Comparison of ENCODE assay signal across 8 mouse cellular contexts in the genomic region with DNA sequence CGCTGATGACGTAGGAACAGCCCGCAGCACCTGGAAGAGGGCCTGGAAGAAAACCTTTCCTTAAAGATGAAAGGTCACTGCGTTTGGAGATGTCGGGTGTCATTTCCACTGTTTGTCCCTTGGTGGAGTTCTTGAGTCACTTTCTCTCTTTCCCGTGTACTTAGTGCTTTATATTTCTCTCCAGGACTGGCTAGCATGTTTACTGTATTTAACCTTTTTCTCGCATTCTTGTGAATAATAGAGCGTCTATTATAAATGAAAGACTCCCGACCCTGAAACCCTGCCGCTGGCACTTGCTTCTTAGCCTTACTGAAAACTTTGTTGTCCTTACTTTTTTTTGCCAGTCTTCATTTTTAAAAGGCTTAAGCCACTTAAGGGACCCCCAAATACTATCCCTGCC. TPM values are rescaled to one million over a fixed set of nuclear protein-coding genes. Genes with fewer than 3 reads are reported as not detected.
DNase-seq lines count a peak whose midpoint lies in the region; ATAC-seq and TF ChIP-seq lines count a peak whose summit lies in the region.

No protein-coding gene starts in this region.

- no peaks in the 10 kb centered on the region for H3K36me3 ChIP-seq in hindbrain, embryonic 16.5 days (ENCODE audit: control insufficient read depth, insufficient read depth, low read length)
- no peaks in the 10 kb centered on the region for H3K36me3 ChIP-seq in limb, embryonic 14.5 days (ENCODE audit: control insufficient read depth, insufficient read depth, low read length)
- H3K36me3 ChIP-seq in midbrain, embryonic 14.5 days (ENCODE audit: control insufficient read depth, insufficient read depth, low read length): no peaks in the 10 kb centered on the region

- ATAC-seq in hindbrain, embryonic 16.5 days: no peak
- no peak for ATAC-seq in limb, embryonic 14.5 days (ENCODE audit: low FRiP score, low read depth)
- no peak for ATAC-seq in midbrain, embryonic 14.5 days (ENCODE audit: low FRiP score, low TSS enrichment)

- H3K9ac ChIP-seq in hindbrain, embryonic 16.5 days (ENCODE audit: low read depth, low read length): peak overlapping the region; percentile 88; the same call in 1 of the 2 replicates
- no peak overlapping the region for H3K9ac ChIP-seq in limb, embryonic 14.5 days (ENCODE audit: low read depth, low read length, severe bottlenecking)
- H3K9ac ChIP-seq in midbrain, embryonic 14.5 days (replicated peaks; ENCODE audit: low read length): peak overlapping the region; percentile 79

- H3K4me1 ChIP-seq in embryonic fibroblast, embryonic 13.5 days (ENCODE audit: control insufficient read depth, insufficient read depth, low read length): no peaks in the 10 kb centered on the region
- no peaks in the 10 kb centered on the region for H3K4me1 ChIP-seq in hindbrain, embryonic 16.5 days (ENCODE audit: control insufficient read depth, insufficient read depth, low read depth, low read length)
- H3K4me1 ChIP-seq in limb, embryonic 14.5 days (ENCODE audit: control insufficient read depth, insufficient read depth, low read length): no peaks in the 10 kb centered on the region
- no peaks in the 10 kb centered on the region for H3K4me1 ChIP-seq in midbrain, embryonic 14.5 days (ENCODE audit: control insufficient read depth, insufficient read depth, low read length)

- peak overlapping the region; percentile 77 for H3K4me2 ChIP-seq in hindbrain, embryonic 16.5 days (ENCODE audit: low read length)
- peak overlapping the region; percentile 94 for H3K4me2 ChIP-seq in limb, embryonic 14.5 days (replicated peaks; ENCODE audit: low read depth, low read length, severe bottlenecking)
- H3K4me2 ChIP-seq in midbrain, embryonic 14.5 days (ENCODE audit: low read length): peak overlapping the region; percentile 84

- H3K4me3 ChIP-seq in embryonic fibroblast, embryonic 13.5 days (ENCODE audit: insufficient read depth, low read length): peak overlapping the region; percentile 34
- peak overlapping the region; percentile 85 for H3K4me3 ChIP-seq in hindbrain, embryonic 16.5 days (ENCODE audit: low read length)
- H3K4me3 ChIP-seq in limb, embryonic 14.5 days (replicated peaks; ENCODE audit: low read length): peak overlapping the region; percentile 68
- H3K4me3 ChIP-seq in midbrain, embryonic 14.5 days (replicated peaks; ENCODE audit: low read depth, low read length): peak overlapping the region; percentile 57

- DNase-seq in layer of hippocampus, adult 11-12 months (ENCODE audit: low spot score): peak; percentile 39
- no peak for DNase-seq in layer of hippocampus, postnatal 25 days (ENCODE audit: extremely low spot score in 1 of 2, low spot score in 1 of 2)
- peak; percentile 26 for DNase-seq in ZHBTc4 (ENCODE audit: low read depth, low spot score)
- peak; percentile 75 for DNase-seq in limb, embryonic 14.5 days (ENCODE audit: low spot score)
- DNase-seq in midbrain, embryonic 14.5 days: peak; percentile 80
- no peak for DNase-seq in spleen, adult 12 weeks (ENCODE audit: low spot score)

- no peak for TF ChIP-seq POLR2A in embryonic fibroblast, embryonic 13.5 days (IDR thresholded peaks at IDR 0.05; ENCODE audit: low read depth, low read length)
- TF ChIP-seq POLR2A in limb, embryonic 14.5 days (IDR thresholded peaks at IDR 0.05; ENCODE audit: borderline replicate concordance, extremely low read depth, insufficient read depth, insufficient read length): no peak

- H3K9me3 ChIP-seq in hindbrain, embryonic 16.5 days (ENCODE audit: control insufficient read depth, low read length): no peaks in the 10 kb centered on the region
- H3K9me3 ChIP-seq in limb, embryonic 14.5 days (ENCODE audit: control insufficient read depth, low read length): no peaks in the 10 kb centered on the region
- H3K9me3 ChIP-seq in midbrain, embryonic 14.5 days (ENCODE audit: control insufficient read depth, low read length): no peaks in the 10 kb centered on the region

- H3K27me3 ChIP-seq in hindbrain, embryonic 16.5 days (replicated peaks; ENCODE audit: control insufficient read depth, insufficient read depth, low read length): no peaks in the 10 kb centered on the region
- no peaks in the 10 kb centered on the region for H3K27me3 ChIP-seq in limb, embryonic 14.5 days (ENCODE audit: control insufficient read depth, insufficient read depth, low read length)
- H3K27me3 ChIP-seq in midbrain, embryonic 14.5 days (ENCODE audit: control insufficient read depth, insufficient read depth, low read length): no peaks in the 10 kb centered on the region

- H3K27ac ChIP-seq in embryonic fibroblast, embryonic 13.5 days (ENCODE audit: insufficient read depth, low read length): peak overlapping the region; percentile 27
- peak overlapping the region; percentile 91 for H3K27ac ChIP-seq in hindbrain, embryonic 16.5 days (ENCODE audit: low read depth, low read length)
- no peak overlapping the region for H3K27ac ChIP-seq in limb, embryonic 14.5 days (replicated peaks; ENCODE audit: low read depth, low read length)
- peak overlapping the region; percentile 88; the same call in 1 of the 2 replicates for H3K27ac ChIP-seq in midbrain, embryonic 14.5 days (replicated peaks; ENCODE audit: low read depth, low read length)

- WGBS in hindbrain, embryonic 16.5 days: under 1% methylated on average over 10 of the region's 10 CpGs
- 2% methylated on average over 10 of the region's 10 CpGs for WGBS in limb, embryonic 14.5 days
- under 1% methylated on average over 10 of the region's 10 CpGs for WGBS in midbrain, embryonic 14.5 days

- TF ChIP-seq CTCF in embryonic fibroblast, embryonic 13.5 days (IDR thresholded peaks at IDR 0.05; ENCODE audit: borderline replicate concordance, insufficient read depth, low read length): no peak

RNA-seq across cellular contexts. Expression of a gene that starts 3.8 kb away (rescaled TPM):
- 10 to 100 TPM; 58.4 to 69.8 TPM for total RNA-seq in layer of hippocampus, postnatal 25 days (2021)
- 61.2 and 63.8 TPM in 2 replicates for polyA plus RNA-seq in embryonic fibroblast, embryonic 13.5 days (2011; ENCODE audit: insufficient read length, low read depth, missing spikeins)
- polyA plus RNA-seq in hindbrain, embryonic 16.5 days (2015; fragmentation: Nextera tagmentation; extraction: Ambion mirVana): 23.2 and 28.9 TPM in 2 replicates
- 13.7 and 14.8 TPM in 2 replicates for polyA plus RNA-seq in limb, embryonic 14.5 days (2012; rRNA removed)
- 12.5 and 14.7 TPM in 2 replicates for polyA plus RNA-seq in limb, embryonic 14.5 days (2014; fragmentation: Nextera tagmentation; extraction: Ambion mirVana)
- 23.7 and 24.1 TPM in 2 replicates for polyA plus RNA-seq in midbrain, embryonic 14.5 days (2014; fragmentation: Nextera tagmentation; extraction: Ambion mirVana)

Comparison
In these comparisons a context has a peak if more than half of its experiments do, and no peak if none do; other contexts are left out.
1. DNase-seq: peak in layer of hippocampus, adult 11-12 months (single experiment), ZHBTc4 (single experiment), limb, embryonic 14.5 days (single experiment) and midbrain, embryonic 14.5 days (single experiment); none in layer of hippocampus, postnatal 25 days (0 of 2) and spleen, adult 12 weeks (single experiment).
2. H3K4me3 ChIP-seq: peak in every context shown above with its lines; median percentile 85 in hindbrain, embryonic 16.5 days; 68 in limb, embryonic 14.5 days; 57 in midbrain, embryonic 14.5 days; 34 in embryonic fibroblast, embryonic 13.5 days.
3. Peak in every context shown above with its lines, with median percentiles within 50 percentile points of each other: H3K4me2 ChIP-seq.